Mouse (Mus musculus) c-Kit-positive CD71-positive TER-119-negative erythroid progenitor cells, embryonic 14.5 days (primary cell): Measurements from ENCODE around the gene Cox7a2.

ENCODE experiments used
- DNase-seq: peaks from one replicate; pipeline ENCODE4 v3.0.0-alpha.2; 2013; ENCODE audit warnings: low read depth

Gene Cox7a2

DNA sequence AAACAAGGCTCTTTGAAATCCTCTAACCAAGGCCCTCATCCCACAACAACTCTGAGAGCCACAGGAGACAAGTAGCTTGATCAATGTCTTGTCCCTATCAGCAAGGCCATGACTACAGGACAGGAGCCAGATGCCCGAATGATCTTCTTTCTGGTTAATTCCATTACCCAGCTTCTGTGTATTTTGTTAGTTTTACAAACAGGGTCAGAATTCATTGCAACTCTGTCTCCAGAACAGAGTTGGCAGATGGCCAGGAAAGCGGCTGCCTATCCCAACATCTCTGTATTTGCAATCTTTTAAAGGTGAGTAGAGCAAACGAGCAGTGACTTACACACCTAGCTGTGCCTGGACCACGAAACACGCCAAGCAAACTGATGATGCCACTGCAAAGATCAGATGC is 29.4 kb downstream of the Cox7a2 start:
- no peak for DNase-seq

DNA sequence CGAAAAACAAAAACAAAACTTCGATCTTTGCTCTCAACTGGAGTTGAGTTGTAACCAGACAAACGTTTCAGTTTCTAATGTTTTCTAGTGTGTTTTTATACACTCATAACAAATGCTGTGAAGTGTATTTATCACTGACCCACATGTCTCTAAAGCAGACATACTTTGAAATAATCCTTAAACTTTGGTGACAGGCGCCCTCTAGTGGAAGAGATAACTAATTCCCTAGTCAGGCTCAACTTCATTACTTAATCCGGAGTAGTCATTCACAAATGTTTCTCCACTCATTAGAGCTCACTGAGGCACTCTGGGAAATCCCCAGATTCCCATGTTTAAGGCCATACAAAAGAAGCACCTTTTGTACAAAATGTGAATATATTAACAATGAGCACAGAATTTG is 36.6 kb downstream of the Cox7a2 start:
- DNase-seq: peak; percentile 35

- DNase-seq: no peak
Measured at GRCm38 (mm10) chr9:79721056-79721455, 38.6 kb downstream of the Cox7a2 start.

DNA sequence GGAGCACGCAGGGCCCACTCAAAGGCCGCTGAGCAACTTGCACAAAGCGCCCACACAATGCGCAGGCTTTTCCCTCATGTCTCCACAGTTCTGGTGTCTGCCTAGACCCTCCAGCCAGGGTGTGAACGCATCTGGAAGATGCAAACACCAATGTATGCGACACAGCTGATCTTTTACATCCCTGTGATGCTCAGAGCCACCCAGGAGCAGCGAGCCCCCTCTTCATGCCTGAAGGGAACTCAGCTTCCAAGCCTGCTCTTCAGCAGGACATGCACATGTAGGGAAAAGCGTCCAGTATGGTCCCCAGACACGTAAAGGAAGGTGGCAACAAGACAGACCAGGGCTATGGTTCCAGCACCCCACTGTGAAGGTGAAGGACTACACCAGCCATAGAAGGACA is 39.5 kb downstream of the Cox7a2 start:
- DNase-seq: no peak

GRCm38 (mm10) chr9:79719451-79719850 is 40.2 kb downstream of the Cox7a2 start:
- DNase-seq: no peak

DNA sequence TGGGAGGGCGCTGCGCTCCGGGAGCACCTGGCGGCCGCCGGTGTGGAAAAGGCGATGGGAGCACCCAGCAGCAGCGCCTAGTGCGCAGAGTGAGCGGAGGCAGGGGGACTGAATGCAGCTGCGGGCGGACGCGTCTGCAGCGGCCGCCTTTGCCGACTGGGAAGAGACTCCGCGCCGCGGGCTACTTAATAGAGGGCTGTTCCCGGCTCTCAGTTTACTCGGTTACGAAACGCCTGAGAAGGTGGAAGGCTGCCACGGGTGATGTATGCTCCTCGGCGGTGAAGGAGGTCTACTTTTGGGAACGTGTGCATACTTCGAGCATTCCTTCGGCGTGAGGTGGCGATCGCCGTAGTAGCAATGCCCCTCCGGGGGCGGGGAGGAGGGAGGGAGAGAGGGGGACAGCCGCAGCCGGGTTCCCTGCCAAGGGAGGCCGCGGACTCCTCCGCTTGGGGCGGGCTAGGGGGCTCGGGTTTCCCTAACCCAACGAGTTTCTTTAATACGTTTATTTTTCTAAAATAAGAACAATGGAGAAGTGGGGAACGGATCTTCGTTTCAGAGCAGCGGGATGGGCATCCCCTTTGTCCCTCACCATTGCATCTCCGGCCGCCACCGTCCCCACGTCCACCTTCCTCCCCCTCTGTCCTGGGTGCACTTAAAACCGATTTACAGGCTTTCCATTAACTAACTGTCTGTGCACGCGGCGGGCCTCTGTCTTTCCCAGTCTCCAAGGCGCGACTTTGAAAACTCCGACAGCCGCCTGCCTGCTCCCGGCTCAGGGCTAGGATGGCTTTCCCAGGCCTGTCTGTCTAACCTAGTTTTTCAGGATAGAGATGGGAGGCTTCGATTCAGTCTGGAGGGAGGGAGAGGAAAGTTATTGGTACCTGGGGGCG is 41.0 kb downstream of the Cox7a2 start, which contains the start of gene Col12a1:
TSS of gene Col12a1 (minus strand) at position 351 of the 890 bp plus-strand sequence.
- DNase-seq: no peak

DNA sequence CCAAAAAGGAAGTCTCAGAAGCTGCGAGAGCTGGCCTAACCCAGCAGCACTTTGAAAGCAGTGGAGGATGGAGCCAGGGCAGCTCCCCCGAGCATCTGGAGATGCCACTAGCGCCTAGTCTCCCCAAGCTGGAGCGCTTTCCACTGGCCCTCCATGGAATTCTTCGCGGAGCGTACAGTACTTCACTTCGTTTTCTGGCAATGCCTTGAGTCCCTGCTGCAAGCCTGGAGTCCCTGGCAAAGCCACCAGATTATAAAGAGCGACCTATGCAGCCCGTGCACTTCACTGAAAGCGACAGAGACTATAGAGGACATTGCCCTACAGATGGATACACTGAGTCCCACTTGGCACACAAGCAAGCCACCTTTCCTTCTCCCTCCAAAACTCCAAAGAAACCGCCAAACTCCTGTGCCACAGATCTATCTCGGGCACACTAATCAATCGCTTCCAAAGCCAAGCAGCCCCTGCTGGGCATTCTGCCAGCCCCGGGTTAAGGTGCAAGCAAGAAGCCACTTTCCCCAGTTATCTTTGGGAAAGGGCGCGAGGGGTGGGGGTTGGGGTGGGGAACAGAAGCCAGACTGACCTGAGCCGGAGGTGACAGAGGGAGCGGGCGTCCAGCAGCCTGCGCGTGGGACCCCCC is 41.7 kb downstream of the Cox7a2 start:
- no peak for DNase-seq

DNA sequence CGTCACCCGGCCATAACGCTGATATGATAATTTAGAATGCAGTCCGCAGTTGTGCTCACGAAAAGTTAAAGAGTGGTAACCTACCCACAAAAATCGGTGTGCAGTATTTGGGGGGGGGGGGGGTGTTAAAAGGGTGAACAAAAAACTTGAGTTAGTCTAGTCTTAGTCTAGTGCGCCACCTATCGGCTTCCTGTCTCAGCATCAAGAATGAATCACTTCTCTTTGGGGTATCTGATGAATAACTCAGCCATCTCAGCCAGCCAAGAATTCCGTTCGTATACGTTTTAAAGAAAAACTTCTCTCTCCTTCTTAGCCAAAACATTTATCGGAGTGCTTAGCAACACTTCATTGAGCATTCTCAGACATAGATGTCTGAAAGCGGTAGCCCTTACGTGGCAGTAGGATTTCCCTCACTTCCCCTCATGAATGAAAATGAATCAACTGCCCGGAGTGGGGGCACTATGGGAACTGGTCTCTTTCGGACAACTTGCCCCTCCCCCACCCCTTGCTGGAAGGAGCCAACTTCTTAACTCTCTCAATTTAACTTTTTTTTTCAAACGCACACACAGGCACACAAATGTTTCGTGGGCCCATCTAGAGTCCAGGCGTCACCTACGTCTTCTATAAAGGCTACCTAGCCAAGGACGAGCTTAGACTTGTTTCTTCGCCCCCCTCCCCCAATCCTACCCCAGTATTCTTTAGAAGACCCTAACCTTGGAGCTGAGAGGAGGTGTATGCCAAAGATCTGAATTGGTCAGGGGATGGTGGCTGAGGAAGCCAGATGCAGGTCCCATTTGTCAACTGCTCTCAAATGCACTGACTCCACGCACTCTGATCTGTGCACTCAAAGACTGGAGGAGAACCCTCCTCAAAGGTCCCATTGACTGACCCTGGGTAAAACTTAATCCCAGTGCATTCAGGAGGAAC is 42.5 kb downstream of the Cox7a2 start:
- DNase-seq: no peak

DNA sequence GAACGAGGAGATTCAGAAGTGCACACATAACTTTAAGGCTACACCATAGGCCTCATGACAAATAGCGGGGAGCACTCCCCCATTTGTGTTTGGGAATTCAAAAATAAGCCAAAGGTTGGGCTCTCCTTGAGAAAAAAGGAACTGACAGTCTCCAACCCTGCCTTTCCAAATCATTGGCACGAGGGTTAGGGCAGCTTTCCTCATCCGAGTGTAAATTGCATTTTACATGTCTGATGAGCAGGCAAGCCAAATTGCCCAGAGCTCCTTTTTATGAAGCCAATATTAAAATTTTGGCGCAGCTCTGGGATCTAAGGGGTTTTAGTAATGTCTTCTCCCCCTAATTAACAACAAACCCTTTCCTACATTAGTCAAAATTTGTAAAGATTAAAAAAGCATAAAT is 43.2 kb downstream of the Cox7a2 start:
- no peak for DNase-seq

- DNase-seq: no peak
Measured at GRCm38 (mm10) chr9:79714471-79715045, 45.1 kb downstream of the Cox7a2 start.
